Mouse (Mus musculus) olfactory bulb, adult 2 months (tissue): ENCODE data around the gene Plekhh2. TPM values are rescaled to one million over a fixed set of nuclear protein-coding genes. Genes with fewer than 3 reads are reported as not detected.
"Not testable (repeated sequence)": the region's sequence is repeated elsewhere in the genome, so short reads cannot be mapped to it uniquely, and the experiment has no call there.

Experiments
- H3K27ac ChIP-seq: fragments of 200-500 bp; 2 replicates; pipeline ENCODE4 v1.5.1; 2012; ENCODE audit warnings: low read depth, low read length; ENCODE audit not compliant: insufficient read depth
- H3K4me1 ChIP-seq: fragments of 200-500 bp; 2 replicates; pipeline ENCODE4 v1.6.1; 2012; ENCODE audit warnings: low read length; ENCODE audit not compliant: control insufficient read depth, insufficient read depth
- H3K4me3 ChIP-seq: fragments of 200-500 bp; 2 replicates; pipeline ENCODE4 v1.5.1; 2012; ENCODE audit warnings: mild to moderate bottlenecking, low read depth, low read length, moderate library complexity; ENCODE audit not compliant: insufficient read depth
- CTCF ChIP-seq: fragments of 200-500 bp; IDR thresholded peaks from 2 replicates; pipeline ENCODE4 v1.5.1; 2012; ENCODE audit warnings: low read depth, mild to moderate bottlenecking, low read length, moderate library complexity; ENCODE audit not compliant: insufficient read depth
- POLR2A ChIP-seq: fragments of 200-500 bp; IDR thresholded peaks from 2 replicates; pipeline ENCODE4 v1.6.1; 2012; ENCODE audit warnings: mild to moderate bottlenecking, low read depth, low read length, moderate library complexity; ENCODE audit not compliant: insufficient read depth
- WGBS: fragments of 180-500 bp; shearing (Covaris S2); methylation state at CpG from one replicate; pipeline ENCODE4 v1.1.7; 2018; 5-methylcytosine and 5-hydroxymethylcytosine counted together
- polyA plus RNA-seq: library from polyadenylated mRNA; stranded (reverse); fragments of >200 nt; gene quantifications from 2 replicates; pipeline ENCODE4 v1.2.4, GENCODE M21; 2012; ENCODE audit warnings: low replicate concordance; ENCODE audit not compliant: missing spikeins, insufficient read depth, insufficient read length

Gene Plekhh2
- polyA plus RNA-seq, 1 experiment = not detected

GRCm38 (mm10) chr17:84533841-84534240 is 22.1 kb downstream of the Plekhh2 start:
- 91% methylated on average over 4 of the region's 4 CpGs for WGBS
- no peak for TF ChIP-seq CTCF
- no peak for TF ChIP-seq POLR2A

DNA sequence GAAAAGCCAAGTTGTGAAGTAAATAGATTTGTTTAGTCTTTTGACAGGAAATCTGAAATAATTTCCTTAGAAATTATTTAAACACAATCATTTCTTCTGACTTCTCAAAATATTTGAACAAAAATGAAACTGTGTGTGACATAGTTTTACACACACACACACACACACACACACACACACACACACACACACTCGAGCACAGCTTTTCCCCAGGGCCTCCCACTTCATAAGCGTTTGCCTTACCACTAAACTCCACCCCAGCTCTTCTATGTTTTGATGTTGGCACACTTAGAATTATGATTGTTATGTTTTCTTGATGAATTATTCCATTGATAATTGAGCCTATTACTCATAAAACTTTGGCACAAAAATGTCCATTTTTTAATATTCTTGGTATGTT is 22.9 kb downstream of the Plekhh2 start:
- TF ChIP-seq POLR2A (no peak), CTCF (no peak)
- H3K4me3 ChIP-seq = no peak overlapping the region
- H3K4me1 ChIP-seq = no peaks in the 10 kb centered on the region
- no peak overlapping the region for H3K27ac ChIP-seq
- WGBS = 88% methylated on average over 2 of the region's 2 CpGs

More at GRCm38 (mm10) chr17:84533841-84534240, 22.1 kb downstream of the Plekhh2 start:
- Histone ChIP-seq H3K27ac (no peak overlapping the region), H3K4me1 (no peaks in the 10 kb centered on the region), H3K4me3 (no peak overlapping the region)

DNA sequence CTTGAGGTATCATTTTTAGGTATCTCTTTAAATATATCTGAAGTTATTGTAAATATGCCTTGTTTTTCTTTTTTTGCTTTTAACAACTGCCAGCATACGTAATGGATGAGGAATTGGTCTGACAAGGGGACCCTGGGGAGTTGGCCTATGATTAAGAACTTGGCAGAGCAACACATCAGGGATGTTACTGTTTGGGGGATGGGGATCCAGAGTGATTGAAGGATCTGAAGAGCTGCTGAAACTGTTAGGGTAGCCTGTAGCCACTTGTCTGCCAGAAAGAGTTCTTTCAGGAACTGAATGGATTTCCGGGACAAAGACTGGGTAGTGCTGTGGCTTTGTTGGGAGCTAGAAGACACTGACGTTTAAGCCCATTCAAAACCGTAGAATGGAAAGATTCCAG is 23.5 kb downstream of the Plekhh2 start:
- TF ChIP-seq POLR2A (no peak), CTCF (no peak)
- no peaks in the 10 kb centered on the region for H3K4me1 ChIP-seq
- 66% methylated on average over 4 of the region's 4 CpGs for WGBS
- H3K27ac ChIP-seq = no peak overlapping the region
- no peak overlapping the region for H3K4me3 ChIP-seq

DNA sequence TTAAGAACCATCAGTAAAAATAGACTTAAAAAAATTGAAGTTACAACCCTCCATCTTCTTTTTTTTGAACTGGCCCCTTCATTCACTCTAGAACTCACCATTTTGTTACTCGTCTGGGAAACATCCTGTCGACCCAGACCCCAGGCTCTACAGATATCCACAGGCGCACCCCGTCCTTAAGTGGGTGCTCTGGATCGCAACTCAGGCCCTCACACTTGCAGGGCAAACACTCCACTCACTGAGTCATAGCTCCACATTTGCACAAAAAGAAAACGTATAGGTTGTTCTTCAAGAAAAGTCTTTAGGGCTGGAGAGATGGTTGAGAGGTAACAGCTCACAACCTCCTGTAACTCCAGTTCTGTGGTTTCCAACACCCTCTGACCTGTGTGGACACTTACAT is 25.6 kb downstream of the Plekhh2 start:
- Histone ChIP-seq H3K4me1 (no peaks in the 10 kb centered on the region), H3K27ac (no peak overlapping the region), H3K4me3 (no peak overlapping the region)
- TF ChIP-seq CTCF = no peak
- no peak for TF ChIP-seq POLR2A
- 98% methylated on average over 6 of the region's 6 CpGs for WGBS

DNA sequence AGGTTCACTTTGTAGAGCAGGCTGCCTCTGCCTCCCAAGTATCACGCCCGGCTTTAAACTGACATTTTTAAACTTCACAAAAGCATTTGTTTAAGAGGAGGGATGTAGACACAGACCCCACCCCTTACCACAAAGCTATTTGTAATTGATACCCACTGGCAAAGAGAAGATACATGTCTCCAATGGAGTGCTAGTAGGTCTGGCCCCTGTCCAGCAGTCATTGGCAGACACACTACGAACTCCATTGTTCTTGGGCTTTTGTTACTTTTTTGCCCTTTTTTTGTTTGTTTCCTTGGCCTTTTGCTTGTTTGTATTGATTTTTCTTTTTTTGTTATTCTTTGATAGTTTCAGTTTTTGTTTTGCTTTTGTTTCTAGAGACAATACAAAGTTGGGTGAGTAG is 26.3 kb downstream of the Plekhh2 start:
- Histone ChIP-seq H3K4me3 (no peak overlapping the region), H3K4me1 (no peaks in the 10 kb centered on the region), H3K27ac (no peak overlapping the region)
- no peak for TF ChIP-seq POLR2A
- no peak for TF ChIP-seq CTCF
- 68% methylated on average over 3 of the region's 3 CpGs for WGBS

DNA sequence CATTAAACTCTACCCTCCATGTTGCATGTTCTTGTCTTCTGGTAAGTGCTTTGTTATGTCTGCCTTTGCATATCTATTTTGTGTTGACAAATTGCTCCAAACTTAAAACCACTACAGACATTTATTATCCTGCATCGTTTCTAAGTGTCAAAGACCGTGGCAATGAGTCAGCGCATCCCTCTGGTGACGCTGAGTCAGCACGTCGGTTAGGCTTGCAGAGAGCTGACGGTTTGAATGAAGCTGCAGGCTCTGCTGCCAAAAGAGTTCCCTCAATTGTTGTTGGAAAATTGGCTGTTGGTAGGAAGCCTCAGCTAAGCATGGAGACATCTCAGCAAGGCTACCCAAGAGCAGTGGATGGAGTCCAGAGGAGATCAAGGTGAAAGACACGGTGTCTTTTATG is 28.9 kb downstream of the Plekhh2 start:
- Histone ChIP-seq H3K4me3 (no peak overlapping the region), H3K4me1 (no peaks in the 10 kb centered on the region), H3K27ac (no peak overlapping the region)
- TF ChIP-seq POLR2A = no peak
- no peak for TF ChIP-seq CTCF
- WGBS = 50% methylated on average over 8 of the region's 8 CpGs

GRCm38 (mm10) chr17:84550902-84551877 is 39.5 kb downstream of the Plekhh2 start:
- H3K4me3 ChIP-seq = no peak overlapping the region
- no peak overlapping the region for H3K27ac ChIP-seq
- TF ChIP-seq CTCF (no peak), POLR2A (no peak)
- H3K4me1 ChIP-seq = peaks cover 6% of the 10 kb centered on the region; the same call in 1 of the 2 replicates
- WGBS = 51% methylated on average over 5 of the region's 5 CpGs

DNA sequence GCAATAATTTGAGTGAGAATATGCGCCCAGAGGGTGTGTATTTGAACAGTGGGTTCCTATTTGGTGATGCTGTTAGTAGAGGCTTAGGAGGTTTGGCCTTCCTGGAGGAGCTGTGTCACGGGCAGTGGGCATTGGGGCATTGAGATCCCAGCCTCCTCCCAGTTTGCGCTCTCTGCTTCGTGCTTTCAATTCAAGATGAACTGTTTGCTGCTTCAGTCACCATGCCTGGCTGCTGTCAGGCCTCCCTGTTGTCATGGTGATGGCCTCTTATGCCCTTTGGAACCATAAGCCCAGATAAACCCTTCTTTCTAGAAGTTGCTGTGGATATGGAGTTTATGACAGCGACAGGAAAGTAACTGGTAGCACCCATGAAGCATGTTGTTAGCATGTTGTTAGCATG is 40.5 kb downstream of the Plekhh2 start:
- Histone ChIP-seq H3K4me3 (no peak overlapping the region), H3K27ac (no peak overlapping the region; the same call in 1 of the 2 replicates), H3K4me1 (peaks cover 6% of the 10 kb centered on the region; the same call in 1 of the 2 replicates)
- TF ChIP-seq POLR2A = no peak
- TF ChIP-seq CTCF = no peak
- WGBS = 75% methylated on average over 5 of the region's 5 CpGs

- not testable (repeated sequence) for H3K27ac ChIP-seq, H3K4me3 ChIP-seq, H3K4me1 ChIP-seq
Measured at GRCm38 (mm10) chr17:84564264-84564663, 52.6 kb downstream of the Plekhh2 start.
